Mouse (Mus musculus): Measurements from ENCODE around the gene Atp10a.

GRCm38 (mm10) chr7:58829111-58829510 is 173.1 kb downstream of the Atp10a start:
- TF ChIP-seq POLR2A (IDR thresholded peaks at IDR 0.05; ENCODE audit: insufficient read depth, low read length) = no peak
- TF ChIP-seq CTCF (IDR thresholded peaks at IDR 0.05; ENCODE audit: low read depth, low read length) = no peak
- no peak for TF ChIP-seq EP300 (IDR thresholded peaks at IDR 0.05; ENCODE audit: insufficient read depth, low read depth, low read length)

All from ES-Bruce4 (cell line).